Mouse (Mus musculus): ENCODE results near the gene Dmrtc2. TPM values are rescaled to one million over a fixed set of nuclear protein-coding genes. Genes with fewer than 3 reads are reported as not detected.
"Not testable (repeated sequence)": the region's sequence is repeated elsewhere in the genome, so short reads cannot be mapped to it uniquely, and the experiment has no call there.

The Dmrtc2 gene
- polyA plus RNA-seq, 1 experiment, result not detected

DNA sequence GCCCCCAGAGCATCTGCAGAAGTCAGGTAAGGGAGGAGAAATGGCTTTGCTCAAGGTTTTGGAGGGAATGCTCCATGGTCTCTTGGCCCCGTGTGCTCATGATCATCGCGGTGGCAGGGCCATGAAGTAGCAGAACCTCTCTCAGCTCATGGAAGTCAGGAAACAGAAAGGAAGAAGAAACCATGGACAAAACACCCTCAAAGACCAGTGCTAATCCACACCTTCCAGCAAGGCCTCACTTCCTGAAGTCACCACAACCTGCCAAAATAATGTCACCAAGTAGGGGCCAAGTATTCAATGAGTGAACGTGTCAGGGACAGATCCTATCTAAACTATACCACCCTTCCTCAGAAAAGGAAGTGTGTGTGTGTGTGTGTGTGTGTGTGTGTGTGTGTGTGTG, 7.0 kb upstream of the Dmrtc2 start:
- WGBS, result 70% methylated on average over 4 of the region's 4 CpGs
- no peak for DNase-seq (ENCODE audit: low read depth, low spot score)

DNA sequence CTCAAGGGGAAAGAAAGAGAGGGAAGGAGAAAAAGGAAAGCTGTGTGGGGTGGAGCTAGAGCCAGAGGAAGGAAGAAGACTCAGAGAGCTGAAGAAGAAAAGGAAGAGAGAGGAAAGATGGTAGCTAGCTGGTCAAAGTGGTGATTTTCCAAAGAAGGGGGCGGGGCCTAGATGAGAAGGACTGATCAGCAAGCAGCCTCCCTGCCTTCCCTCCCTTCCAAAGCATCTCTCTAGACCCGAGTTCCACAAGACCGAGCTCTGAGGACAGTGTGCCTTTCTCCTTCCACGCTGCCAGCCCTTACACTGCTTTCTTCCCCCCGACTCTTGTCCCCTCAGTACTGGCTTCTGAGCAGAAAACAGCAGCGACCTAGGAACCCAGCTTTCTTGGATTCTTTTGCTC, 5.7 kb upstream of the Dmrtc2 start:
- DNase-seq (ENCODE audit: low read depth, low spot score), result no peak
- WGBS, result 30% methylated on average over 6 of the region's 6 CpGs

DNA sequence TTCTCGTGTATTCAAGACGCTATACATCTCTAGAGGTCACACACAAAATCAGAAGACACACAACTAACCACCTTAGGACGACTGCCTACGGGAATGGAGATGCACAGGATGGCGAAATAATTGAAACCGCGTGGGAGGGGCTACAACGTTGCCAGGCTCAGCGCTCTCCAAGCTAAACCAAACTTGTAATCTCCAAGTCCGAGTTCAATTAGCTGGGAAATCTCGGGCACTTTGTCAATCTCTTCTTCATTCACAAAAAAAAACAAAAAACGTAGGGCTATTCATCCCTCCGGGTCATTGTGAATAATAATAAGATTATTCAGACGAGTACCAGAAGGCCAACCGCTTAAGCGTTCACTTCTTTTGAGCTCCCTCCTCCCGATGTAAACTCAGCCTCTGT, 777 bp upstream of the Dmrtc2 start:
- DNase-seq (ENCODE audit: low read depth, low spot score), result no peak
- WGBS, result 65% methylated on average over 17 of the region's 17 CpGs

DNA sequence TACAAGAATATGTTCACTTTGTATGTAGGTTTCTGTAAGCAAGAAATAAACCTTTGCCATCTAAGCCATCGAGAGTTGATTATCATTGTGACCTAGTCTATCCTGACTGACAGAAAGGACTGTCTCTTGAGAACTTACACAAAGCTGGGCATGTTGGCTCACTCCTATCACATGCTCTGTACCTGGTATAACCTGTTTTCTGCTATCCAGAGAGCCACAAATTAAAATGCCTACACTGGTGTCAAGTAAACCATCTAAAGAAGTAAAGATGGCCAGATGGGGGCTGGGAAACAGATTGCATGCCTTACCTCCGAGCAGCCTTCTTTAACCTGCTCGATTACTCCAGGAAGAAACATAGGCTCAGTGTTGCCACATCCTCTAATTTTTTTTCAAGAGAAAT, 7.7 kb downstream of the Dmrtc2 start:
- WGBS, result 66% methylated on average over 3 of the region's 3 CpGs

DNA sequence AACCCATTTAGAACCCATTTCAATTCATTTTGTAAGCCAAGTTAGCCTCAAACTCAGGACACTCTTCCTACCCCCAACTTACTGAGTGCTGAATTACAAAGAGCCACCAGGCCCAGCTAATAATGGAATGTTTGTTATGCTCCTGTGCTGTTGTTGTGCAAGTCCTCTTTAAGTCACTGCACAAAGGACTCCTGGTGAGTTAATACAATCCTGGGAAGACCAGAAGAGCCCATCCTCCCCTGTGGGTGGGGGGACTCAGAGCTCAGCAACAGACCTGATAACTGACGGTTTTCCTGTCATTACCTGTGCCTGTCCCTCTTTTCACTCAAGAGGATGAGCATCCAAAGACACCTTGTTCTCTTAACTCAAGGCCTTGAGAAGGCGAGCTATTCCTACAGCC, 9.8 kb downstream of the Dmrtc2 start:
- WGBS, result 65% methylated on average over 2 of the region's 2 CpGs
- no peak for DNase-seq (ENCODE audit: low read depth, low spot score)

More for the DNA sequence above, 7.7 kb downstream of the Dmrtc2 start:
- DNase-seq (ENCODE audit: low read depth, low spot score), result no peak

DNA sequence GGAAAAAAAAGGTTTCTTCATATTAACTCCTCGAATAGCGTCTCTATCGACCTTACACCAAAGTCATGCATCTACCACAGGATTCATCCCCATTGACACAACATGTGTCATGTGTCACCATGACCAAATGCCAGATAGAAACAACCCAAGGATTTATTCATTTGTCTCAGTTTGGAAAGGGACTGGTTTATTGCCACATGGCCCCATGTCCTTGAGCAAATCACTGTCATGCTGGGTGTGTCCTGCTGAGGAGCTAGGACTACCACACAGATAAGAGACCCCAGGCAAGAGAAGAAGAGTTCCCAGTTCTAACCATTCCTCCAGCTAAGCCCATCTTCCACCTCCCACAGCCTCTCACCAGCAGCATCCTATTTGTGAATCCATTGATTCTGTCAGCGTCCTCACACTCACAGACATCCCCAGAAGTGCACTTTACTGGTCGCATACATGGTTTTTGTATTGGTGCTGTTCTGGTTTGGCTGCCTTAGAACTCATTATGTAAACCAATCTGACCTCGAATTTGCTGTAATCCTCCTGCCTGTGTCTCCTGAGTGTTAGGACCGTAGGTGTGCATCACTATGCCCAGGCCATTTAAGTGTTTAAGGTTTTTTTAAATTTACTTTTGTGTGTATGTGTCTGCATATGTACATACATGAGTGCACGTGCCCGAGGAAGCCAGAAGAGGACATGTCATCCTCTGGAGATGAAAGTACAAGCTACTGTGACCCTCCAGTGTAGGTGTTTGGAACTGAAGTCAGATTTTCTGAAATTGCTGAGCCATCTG, 12.8 kb downstream of the Dmrtc2 start:
- no peak for DNase-seq (ENCODE audit: low read depth, low spot score)
- WGBS, result 89% methylated on average over 9 of the region's 9 CpGs

DNA sequence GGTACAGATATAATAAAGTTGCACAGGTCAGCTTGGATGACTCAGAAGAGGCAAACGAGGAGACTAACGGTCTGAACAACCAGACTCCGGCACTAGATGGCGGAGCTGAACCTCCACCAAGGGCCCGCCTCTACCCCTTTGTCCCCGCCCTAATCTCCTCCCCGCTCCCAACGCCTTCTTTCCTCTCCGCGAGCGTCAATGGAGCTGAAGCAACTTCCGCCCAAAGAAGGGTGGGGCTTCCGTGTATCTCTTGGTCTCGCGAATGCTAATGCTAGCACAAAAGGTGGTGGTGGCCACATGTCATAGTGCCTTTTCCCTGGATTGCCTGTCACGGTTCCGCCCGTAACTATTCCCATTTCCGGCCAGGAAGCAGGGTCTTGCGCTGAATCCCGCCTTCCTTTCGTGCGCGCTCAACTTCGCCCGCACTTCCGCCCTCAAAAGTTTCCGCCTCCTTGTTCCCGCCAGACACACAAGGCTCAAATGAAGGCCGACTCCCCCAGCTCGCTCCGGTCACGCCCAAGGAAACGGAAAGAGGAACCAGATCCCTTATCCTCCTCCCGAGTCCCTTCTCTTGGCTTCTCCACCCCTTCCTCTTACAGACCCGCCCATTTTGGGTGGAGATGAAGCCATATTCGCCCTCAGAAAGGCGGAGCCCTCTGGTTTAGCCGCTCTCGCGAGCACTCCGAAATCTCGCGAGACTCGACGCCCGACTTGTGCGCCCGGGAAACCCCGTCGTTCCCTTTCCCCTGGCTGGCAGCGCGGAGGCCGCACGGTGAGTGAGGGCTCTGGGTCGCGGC, 14.2 kb downstream of the Dmrtc2 start, which contains the start of gene Rps19:
Rps19 (plus strand) TSS at position 476 of the 797 bp plus-strand sequence.
- DNase-seq (ENCODE audit: low read depth, low spot score), result peak; percentile 99
- under 1% methylated on average over 57 of the region's 57 CpGs for WGBS

DNA sequence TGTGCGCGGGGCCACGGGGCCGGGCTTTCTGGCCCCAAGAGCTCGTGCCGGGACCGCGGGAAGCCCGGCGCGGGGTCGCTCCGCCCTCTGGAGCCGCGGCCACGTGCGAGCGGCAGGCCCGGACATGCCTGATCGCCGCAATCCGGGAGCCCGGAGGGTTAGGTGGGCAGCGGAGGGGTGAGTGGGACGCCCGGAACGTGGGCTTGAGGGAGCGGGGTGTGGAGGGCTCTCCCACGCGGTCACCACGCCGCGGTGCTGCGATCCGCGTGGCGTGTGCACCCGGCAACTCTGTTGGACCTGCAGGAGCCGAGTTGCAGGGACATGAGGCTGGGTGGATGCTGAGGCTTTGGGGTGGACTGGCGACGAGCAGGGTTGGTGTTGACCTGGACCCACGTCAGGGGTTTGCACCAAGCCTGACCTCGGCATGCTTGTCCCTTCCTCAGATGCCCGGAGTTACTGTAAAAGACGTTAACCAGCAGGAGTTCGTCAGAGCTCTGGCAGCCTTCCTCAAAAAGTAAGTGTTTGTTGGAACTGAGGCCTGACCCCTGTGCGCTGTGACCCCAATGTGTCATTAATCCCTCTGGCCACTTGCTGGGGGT, 14.9 kb downstream of the Dmrtc2 start:
- no peak for DNase-seq (ENCODE audit: low read depth, low spot score)
- WGBS, result under 1% methylated on average over 47 of the region's 47 CpGs

DNA sequence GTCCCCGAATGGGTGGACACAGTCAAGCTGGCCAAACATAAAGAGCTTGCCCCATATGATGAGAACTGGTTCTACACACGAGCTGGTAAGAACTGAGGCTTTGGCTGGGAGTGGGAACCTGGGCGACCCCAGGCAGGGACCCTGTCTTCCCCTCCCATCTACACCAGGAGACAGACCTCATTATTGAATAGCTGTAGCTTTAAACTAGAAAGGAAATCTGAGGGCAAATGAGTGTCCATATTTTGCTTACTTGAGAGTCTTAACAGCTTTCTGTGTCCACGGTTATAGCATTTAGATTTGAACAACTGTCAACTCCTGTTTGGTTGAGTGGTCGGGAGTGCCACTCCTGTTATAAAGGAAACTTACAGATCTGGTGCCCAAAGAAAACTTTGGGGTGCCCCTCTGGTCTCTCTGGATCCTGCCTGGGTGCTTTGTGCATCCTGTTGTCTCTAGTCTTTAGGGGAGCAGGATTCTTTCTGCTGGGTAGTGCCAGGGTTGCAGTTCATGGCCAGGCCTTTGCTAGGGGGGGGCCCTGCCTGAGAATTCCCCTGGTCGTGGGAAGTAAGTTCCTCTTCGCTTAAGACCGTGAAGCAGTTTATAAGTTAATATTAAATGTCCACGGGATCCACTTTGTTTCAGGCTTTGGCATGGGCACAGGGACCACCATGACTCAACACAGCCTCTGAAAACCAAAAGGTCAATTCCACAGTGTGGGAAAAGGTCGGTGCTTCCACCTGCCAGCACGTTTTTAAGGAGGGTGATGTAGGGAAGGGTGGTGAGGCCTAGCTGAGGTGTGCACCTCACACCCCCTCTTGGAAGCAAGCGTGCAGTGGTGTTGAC, 15.8 kb downstream of the Dmrtc2 start:
- 8% methylated on average over 12 of the region's 12 CpGs for WGBS
- no peak for DNase-seq (ENCODE audit: low read depth, low spot score)

DNA sequence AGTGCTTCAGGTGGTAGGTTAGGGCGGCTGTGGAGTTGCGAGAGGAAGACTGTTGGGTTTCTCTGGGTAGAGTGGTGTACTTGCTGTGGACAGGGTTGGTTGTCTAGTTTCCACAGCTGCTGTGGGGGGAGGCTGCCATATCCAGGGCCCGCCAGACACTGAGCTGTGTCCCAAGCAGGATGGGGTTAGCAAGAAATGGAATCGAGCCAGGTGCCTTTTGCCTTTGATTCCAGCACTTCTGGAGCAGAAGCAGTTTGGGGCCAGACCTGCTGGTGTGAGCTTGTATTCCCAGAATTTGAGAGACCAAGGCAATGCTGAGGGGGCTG, 16.4 kb downstream of the Dmrtc2 start:
- 20% methylated on average over 4 of the region's 4 CpGs for WGBS
- no peak for DNase-seq (ENCODE audit: low read depth, low spot score)

DNA sequence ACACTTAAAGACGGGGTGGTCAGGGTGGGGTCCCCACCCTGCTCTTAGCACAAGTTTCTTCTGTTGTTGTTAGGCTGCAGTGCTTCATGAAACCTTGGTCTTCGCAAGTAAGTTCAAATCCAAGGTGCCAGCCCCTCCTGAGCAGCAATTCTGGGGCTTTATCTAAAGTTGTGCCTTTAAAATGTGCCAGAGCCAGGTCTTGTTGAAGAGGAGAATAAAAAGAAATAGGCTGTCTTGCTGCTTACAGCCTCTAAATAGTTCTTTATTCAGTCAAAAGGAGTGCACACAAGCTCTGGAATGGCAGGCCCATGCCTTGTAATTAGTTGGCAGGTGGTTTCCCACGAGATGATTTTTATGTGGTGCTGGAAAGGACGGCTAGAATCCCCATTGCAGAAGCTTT, 17.2 kb downstream of the Dmrtc2 start:
- 44% methylated on average over 4 of the region's 4 CpGs for WGBS
- DNase-seq (ENCODE audit: low read depth, low spot score), result no peak

DNA sequence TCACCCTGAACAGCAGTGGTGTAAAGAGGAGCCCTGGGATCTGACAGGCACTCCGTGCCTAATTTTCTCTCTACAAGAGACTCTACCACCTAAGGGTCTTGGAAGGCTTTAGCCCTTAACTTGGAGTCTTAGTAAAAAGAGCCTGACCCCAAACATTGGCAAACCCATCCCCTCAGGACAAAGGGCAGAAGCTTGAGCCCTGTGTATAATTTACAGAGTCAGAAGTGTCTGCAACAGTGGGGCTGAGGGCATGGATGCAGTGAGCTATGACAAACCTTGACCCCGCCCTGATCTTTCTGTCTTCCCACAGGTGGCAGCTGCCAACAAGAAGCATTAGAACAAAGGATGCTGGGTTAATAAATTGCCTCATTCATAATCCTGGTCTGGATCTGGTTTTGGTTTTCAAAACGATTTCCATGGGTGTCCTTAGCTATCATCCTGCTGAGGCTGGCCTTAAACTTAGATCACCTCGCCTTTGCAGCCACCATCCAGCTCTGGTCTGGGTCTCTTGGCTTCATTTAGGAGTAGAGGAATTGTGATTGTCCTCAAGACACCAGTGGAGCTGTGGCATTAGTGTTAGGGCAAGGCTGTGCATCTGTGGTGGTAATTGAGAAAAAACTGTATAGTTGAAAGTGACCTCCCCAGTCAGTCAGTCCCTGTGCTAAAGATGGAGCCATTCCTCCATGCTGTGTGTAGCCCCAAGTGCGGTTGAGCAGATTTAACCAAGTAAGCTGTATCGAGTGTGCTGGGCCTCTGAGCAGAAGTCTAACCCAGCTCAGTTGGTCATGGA, 19.8 kb downstream of the Dmrtc2 start:
- DNase-seq (ENCODE audit: low read depth, low spot score), result no peak
- WGBS, result 70% methylated on average over 6 of the region's 6 CpGs

DNA sequence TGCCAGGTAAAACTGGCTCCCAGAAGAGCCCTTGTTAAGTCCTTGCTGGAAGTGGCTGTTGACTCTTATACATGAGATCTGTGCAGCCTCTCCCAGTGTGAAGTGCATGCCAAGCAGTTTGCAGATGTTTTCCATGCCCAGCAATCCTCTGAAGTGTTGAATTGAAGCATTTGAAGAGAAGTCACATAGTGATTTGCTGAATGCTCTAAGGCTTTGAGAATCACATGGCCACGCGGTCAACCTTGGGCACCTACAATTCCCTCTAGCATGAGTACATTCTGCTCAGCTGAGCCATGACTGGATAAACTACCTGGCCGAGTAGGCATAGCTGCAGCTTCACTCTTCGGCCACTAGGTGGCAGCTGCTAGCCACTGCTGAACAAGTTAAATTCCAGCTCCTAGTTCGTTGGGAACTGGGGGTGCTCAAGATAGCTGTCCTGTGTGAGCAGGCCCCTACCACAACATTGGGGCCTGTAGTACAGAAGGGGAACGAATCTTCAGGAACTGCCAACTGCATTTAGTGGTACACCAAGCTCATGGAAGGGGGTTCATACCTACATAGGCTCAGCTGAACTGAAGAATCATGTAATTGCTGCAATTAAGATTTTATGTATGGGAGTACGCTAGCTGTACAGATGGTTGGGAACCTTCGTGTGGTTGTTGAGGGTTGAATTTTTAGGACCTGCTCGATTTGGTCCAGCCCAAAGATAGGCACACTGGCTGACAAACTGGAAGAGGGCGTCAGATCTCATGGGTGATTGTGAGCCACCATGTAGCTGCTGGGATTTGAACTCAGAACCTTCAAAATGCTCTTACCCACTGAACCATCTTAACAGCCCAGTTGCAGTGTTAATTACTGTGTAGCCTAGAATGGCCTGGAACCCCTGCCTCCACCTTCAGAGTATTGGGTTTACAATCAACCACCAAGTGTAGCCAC, 20.7 kb downstream of the Dmrtc2 start:
- WGBS, result 20% methylated on average over 10 of the region's 10 CpGs
- DNase-seq (ENCODE audit: low read depth, low spot score), result peak; percentile 59

DNA sequence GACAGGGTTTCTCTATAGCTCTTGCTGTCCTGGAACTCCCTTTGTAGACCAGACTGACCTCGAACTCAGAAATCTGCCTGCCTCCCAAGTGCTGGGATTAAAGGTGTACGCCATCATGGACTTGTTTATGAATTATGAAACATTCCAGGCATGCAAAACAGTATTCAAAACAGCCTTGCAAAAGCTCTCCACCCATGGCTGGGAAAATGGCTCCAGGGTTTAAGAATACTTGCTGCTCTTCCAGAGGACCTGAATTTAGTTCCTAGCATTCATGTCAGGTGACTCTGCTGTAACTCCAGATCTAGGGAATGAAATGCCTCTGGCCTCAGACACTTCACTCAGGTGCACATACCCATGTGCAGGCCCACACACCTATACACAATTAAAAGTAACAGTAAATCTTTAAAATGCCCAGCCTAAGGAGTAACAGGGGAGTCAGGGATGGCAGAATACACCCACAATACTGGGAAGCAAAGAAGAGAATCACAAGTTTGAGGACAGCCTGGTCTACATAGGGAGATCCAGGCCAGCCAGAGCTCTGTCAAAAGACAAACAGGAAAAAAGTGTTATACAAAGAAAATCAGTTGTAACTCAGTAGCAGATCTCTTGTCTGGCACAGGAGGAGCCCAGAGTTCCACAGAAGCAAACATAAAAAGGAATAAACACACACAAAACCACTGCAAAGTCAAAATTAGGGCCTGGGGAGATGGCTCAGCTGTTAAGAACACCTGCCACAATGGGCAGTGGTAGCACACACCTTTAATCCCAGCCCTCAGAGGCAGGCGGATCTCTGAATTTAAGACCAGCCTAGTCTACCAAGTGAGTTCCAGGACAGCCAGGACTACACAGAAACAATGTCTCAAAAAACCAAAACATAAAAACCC, 21.6 kb downstream of the Dmrtc2 start:
- no peak for DNase-seq (ENCODE audit: low read depth, low spot score)
- 62% methylated on average over 3 of the region's 3 CpGs for whole genome bisulfite sequencing

DNA sequence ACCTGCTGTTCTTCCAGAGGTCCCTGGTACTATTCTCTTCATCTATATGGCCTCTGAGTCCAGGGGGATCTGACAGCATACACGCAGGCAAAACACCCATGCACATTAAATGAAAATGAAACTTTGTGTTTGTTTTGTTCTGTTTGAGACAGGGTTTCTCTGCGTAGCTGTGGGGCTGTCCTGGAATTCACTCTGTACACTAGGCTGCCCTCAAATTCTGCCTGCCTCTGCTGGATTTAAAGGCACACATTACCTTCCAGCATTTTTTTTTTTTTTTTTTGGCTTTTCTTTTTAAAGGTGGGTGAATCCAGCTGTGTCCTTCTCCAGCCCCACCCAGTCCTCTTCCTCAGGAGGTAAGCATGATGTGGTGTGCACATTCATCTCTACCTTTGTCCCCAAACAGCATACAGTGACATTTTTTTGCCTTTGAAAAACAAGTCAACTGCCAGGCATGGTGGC, 22.3 kb downstream of the Dmrtc2 start:
- no peak for DNase-seq (ENCODE audit: low read depth, low spot score)
- WGBS, result 53% methylated on average over 2 of the region's 2 CpGs

DNA sequence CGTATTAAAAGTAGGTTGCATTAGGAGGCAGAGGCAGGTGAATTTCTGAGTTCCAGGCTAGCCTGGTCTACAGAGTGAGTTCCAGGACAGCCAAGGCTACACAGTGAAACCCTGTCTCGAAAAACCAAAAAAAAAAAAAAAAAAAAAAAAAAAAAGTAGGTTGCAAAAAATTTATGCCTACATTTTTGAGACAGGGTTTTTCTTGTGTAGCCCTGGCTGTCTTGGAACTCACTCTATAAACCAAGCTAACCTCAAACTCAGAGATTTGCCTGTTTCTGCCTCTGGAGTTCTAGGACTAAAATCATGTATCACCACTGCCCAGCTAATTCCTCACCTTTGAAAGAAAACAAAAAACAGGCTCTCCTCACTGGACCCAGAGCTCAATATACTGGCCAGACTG, 25.9 kb downstream of the Dmrtc2 start:
- WGBS, result 74% methylated on average over 2 of the region's 2 CpGs
- DNase-seq (ENCODE audit: low read depth, low spot score), result not testable (repeated sequence)

DNA sequence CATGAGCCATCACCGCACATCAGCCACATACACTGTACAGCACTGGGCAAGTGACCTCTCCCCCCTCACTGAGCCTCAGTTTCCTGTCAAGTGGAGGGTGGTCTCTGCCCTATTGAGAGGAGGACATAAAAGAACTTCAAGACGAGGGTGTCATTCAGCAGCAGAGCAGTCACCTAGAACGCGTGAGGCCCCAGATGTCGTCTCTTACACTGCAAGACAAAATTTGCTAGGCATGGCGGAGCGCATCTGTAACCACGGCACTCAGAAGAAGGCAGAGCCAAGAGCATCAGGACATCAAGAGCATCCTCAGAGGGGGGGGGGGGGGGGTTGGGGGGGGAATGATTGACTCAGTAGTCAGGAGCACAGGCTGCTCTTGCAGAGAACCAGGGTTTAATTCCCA, 26.4 kb downstream of the Dmrtc2 start:
- DNase-seq (ENCODE audit: low read depth, low spot score), result no peak
- WGBS, result 84% methylated on average over 8 of the region's 8 CpGs
